Mouse (Mus musculus) adrenal gland, postnatal 36 days (tissue): ENCODE measurements around the gene Dhdh. TPM values are rescaled to one million over a fixed set of nuclear protein-coding genes. Genes with fewer than 3 reads are reported as not detected.
"Not testable (repeated sequence)": the region's sequence is repeated elsewhere in the genome, so short reads cannot be mapped to it uniquely, and the experiment has no call there.

Experiments
- DNase-seq, 2 experiments: peaks; one replicate each; pipeline ENCODE4 v3.0.0; 2021; ENCODE audit warnings: mixed read lengths in 1 of 2
- total RNA-seq, 2 experiments: library from RNA; stranded (reverse); gene quantifications; 2 replicates each; pipeline ENCODE4 v1.2.3; 2021

The Dhdh gene
- total RNA-seq, 2 experiments from 2014 or later = 57.8 to 75.6 TPM

DNA sequence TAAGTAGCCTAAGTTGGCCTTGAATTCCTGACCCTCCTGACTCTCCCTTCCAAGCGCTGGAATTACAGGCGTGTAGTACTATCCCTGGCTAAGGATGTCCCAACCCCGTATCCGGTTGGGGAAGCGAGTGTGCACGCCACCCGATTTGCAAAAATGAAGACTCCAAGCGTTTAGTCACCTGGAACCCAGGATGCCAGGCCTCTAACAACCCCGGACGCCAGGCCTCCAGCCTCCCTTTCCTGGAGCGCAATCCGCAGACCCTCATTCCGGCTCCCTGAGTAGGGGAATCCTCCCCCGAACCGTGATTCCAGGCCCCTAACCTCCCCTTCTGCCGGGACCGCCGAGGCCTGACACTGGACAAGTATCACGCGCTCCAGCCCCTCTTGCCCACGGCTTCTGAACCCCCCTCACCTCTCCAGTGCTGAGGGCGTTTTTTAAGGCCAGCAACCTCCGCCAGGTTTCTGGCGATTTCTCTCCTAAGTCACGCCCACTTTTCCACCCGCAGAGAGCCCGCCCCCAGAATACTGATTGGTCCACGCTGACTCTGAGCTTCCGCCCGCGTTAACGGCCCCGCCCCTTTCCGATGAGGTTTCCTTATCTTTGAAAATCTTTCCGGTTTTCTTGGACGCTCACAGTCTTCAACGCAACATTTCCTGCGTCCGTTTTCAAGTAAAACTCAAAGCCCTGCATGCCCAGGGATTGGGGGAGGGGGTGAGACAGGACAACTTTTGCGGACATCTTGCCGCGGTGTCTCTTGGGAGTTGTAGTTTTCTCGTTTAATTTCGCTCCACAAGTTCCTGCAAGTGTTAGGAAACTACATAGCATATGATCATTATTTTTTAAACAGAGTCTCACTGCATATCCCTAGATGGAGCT, 21.5 kb upstream of the Dhdh start, which contains the start of gene Nucb1:
Gene Nucb1, minus strand, starts transcription at position 495 of the 876 bp plus-strand sequence.
- DNase-seq = peak; percentile 93 to 95

DNA sequence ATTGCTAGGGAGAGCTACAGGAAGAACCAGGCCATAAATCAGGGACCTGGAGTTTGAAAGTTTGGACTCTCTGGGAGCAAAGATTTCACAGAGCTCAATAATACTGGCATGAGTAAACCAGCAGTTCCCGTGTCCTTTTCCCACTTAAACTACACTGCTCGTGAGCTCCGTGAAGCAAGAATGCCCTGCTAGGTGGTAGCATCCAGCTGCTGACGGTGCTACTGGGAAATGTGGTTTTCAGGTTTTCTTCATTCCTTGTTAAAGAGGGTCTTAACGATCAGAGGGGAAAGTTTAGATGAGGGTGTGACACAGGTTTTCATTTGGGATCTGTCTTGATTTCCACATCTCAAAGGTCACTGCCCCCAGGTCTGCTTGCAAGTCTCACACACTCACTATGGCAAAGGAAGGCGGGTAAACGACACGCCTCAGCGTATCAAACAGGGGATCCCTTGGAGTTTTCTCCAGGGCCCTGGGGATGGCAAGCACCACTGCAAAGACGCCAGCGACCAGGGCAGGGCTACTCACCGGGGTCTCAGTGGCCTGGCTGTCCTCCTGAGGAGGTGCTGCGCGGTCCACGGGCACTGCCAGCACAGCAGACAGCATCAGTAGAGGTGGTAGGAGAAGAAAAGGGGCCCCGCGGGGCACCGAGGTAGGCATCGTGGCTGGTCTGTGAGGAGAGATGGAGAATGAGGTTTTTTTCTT, 20.7 kb upstream of the Dhdh start:
- DNase-seq = no peak

DNA sequence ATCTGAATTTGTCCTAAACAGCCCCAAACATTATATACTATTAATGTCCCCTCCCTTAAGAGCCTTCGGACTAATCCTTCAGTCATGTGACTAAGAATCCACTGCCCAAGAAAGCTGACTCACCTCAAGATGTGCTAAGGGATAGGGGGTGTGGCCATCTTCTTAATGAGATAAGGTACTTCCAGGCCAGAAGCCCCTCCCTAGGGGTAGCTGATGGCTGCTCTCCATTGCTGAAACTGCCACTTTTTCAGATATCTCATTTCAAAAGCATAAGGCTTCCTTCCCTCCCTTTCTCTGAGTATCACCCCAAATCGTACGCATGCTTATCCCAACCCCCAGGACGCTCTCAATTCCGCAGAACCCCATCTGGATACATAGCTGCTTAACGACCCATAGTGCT, 20.0 kb upstream of the Dhdh start:
- no peak for DNase-seq

DNA sequence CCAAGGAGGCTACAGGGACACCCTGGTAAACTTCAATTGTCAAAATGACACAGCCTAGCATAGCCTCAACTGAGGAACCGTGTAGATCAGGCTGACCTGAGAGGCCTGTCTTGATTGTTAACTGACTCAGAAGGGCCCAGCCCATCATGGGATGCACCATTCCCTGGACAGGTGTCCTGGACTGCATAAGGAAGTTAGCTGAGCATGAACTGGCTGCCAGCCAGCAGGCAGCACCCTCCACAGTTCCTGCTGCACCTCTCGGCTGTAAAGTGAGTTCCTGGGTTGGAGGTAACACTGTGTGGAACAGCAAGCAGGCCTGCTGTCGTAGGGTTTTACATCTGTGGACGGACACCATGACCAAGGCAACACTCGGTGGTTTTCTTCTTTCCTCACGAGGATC, 19.0 kb upstream of the Dhdh start:
- DNase-seq = no peak

DNA sequence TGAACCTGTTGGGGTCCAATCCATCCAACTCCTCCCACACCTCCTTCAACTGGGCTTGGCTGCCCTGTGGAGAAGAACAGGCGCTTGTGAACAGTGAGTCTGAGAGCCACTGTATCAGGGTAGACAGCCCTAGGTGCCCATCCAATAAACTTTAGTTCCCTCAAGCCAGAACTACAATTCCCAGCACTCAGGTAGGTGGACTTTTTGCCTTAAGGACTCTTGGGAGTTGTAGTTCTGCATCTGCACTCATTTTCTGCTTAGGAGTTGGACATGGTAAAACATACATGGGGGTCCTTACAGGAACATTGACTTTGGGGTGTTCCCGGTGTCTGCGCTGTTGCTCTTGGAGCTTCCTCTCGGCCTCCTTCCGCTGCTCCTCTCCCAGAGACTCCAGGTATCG, 9.8 kb upstream of the Dhdh start:
- no peak for DNase-seq

DNA sequence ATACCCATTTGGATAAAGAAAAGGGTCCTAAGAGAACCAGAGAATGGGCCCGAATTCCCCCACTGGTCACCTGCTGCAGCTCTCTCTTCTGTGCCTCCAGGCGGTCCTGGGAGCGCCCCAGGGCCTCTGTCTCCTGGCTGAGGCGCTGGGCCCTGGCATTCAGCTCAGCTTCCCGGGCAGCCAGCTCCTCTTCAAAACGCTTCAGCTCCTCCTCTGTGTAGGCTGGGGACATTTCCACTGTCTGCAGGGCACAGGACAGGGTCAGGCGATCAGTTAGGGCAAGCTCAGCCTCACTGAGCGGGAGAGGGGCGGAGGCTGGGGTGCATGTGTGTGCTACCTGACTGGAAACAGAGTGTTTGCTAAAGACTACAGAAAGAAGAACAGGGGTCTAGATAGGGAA, 5.9 kb upstream of the Dhdh start:
- DNase-seq = no peak

DNA sequence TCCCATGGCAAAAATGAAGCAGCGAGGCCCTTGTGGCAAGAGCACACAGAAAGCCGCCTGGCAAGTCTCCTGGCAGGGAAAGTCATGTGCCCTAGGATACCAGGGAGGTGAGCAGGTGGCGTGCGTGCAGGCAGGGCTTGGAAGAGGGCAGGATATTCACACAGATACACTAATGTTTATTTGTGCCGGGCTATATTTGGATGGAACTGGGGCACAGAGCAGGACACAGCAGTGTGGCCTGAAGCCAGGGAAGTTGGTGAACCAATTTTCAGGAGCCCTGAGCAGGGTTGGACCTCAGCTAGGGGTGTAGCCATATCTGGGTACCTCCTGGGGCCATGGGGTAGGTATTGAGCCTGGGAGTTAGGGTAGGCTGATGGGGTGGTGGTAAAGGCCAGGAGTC, 4.3 kb upstream of the Dhdh start:
- peak in 1 of 2 experiments; percentile 19 for DNase-seq

DNA sequence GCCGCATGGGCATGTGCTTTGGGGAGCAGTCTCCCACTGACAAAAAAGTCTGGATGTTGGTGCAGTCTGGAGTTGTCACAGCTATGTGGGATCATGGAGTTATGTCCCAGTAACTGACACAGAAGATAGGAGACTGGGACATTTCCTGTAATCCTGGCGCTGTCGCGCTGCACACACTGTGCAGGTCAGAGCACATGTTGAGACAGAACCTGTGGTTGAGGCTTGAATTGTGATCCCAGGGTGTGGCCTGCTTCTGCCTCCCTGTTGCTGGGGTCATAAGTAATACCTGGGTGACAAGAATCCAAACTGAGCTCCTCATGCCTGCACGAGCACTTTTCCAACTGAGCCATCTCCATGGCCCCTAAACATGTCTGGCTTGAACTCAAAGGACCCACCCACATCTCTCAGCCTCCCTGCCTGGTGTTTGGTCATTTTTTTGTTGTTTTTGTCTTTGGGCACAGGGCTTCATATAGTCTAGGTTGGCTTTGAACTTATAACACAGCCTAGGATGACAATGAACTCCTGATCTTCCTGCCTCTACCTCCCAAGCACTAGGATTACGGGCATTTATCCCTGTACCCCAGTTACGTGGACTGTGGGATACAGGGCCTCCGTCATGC, 3.7 kb upstream of the Dhdh start:
- no peak for DNase-seq

DNA sequence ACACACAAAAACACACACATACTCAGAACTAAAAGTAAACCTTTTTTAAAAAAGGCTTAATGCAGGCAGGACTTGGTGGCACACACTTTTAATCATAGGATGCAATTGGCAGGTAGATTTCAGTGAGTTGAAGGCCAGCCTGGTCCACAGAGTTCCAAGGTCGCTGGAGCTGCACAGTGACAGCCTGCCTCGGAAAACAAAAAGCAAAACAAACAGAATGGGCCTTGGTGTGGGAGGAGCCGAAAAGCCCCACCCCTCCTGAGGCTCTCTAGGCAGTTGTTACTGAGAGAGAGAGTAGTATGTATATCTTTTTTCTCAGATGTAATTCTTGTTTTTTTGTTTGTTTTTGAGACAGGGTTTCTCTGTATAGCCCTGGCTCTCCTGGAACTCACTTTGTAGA, 2.7 kb upstream of the Dhdh start:
- DNase-seq = peak; percentile 64 to 81

DNA sequence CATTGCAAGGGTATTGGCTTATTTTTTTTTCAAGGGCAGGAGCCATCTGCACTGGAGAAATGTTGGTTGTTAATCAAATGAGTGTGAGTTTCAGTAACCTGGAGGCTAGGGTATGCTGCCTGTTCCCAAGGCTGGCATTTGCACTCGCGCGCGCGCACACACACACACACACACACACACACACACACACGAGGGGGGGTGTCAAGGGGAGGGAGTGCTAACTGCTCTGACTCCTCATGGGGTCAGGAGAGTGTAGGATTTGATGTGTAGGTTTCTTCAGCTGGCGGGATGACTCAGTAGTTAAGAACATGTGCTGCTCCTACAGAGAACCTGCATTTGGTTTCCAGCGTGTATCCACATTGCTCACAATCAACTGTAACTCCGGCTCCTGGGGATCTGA, 2.2 kb upstream of the Dhdh start:
- peak; percentile 32 to 51 for DNase-seq

DNA sequence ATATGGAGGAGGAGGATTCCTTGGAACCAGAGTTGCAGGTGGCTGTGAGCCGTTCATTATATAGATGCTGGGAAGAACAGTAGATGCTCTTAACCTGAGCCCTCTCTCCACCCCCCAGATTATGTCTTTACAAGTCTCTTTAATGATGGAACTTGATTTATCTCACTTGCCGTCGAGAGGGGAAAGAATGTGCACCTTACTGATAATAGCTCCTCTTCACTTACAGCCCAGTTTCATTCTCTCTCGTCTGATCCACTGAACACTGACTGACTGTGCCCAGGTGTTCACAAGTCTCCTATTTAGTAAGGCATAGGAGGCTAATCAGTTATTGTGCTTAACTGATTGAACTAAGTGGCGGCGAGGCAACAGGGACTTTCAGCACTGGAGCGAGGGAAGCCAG, 973 bp upstream of the Dhdh start:
- DNase-seq = no peak

DNA sequence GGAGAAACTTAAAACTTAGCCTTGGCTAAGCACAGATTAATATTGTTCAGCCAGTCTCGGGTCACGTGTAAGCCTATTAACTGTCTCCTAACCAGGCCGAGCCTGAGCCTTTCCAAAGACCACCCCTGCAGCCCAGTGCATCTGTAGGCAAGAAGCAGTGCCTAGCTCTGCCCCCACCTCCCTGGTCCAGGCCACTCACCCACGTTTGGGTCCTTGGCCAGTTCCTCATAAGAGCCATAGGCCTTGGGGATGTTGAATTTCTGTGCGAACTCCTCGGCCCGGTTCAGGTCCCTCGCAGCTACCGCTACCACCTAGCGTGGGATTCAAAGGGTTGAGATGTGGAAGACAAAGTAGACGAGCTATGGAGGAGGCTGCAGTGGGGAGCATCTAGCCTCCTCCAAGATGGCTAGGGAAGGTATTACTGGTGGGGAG, 728 bp downstream of the Dhdh start:
- no peak for DNase-seq

DNA sequence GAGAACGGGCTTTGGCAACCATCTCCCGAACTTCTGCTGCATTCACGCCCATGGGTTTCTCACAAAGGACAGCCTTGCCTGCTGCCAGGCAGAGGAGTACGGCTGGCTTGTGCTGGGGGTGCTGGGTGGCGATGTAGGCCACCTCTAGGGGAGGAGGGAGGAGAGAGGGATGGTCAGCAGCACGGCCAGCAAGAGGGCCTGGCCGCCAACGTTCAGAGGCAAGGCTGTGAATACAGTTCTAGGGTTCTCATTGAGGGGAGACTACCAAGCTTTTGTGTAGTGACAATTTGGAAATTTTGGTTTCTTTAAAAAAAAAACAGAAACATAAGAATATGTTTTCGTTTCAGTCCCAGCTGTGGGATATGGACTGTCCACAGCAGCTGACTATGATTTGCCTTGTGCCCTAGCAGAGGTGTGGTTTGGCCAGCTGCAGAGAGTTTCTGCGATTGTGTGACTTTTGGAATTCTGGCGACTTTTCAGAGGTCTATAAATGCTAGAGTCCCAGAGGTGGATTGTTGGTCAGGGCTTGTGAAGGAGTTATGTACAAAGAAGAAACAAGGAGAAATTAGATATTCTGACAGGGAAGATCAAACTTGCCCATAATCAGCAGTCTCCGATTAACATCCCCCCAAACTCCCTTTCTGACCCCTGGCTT, 1.7 kb downstream of the Dhdh start, which contains the start of gene Gm45808:
Gene Gm45808, minus strand, starts transcription at position 51 of the 655 bp plus-strand sequence.
- no peak for DNase-seq

DNA sequence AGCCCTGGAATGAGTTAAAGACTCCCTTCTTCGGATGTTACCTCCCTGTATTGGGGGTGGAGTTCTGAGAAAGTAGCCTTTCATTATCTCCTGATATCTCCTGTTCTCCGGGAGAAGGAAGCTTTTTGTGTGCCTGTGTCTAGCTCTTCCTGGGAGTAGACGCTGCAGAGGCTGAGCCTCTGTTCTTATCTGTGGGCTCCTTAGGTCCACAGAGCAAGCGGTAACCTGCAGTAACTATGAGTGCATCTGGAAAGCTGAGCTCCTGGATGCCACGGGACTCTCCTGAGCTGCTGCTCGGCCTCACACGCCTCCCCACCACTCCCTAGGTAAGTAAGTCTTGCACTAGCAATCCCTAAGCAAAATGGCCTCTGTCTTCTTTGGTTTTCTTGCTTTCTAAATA, 2.4 kb downstream of the Dhdh start:
- DNase-seq = no peak

DNA sequence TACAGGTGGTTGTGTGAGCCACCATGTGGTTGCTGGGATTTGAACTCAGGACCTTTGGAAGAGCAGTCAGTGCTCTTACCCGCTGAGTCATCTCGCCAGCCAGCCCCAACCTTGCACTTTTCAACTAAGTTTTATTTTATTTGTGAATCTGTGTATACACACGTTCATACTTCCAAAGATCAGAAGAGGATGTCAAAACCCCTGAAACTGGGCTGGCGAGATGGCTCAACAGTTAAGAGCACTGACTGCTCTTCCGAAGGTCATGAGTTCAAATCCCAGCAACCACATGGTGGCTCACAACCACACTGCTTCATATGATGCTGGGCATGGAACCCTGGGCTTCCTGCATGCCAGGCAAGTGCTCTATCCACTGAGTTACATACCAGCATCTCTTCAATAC, 3.6 kb downstream of the Dhdh start:
- DNase-seq = peak in 1 of 2 experiments; percentile 25

DNA sequence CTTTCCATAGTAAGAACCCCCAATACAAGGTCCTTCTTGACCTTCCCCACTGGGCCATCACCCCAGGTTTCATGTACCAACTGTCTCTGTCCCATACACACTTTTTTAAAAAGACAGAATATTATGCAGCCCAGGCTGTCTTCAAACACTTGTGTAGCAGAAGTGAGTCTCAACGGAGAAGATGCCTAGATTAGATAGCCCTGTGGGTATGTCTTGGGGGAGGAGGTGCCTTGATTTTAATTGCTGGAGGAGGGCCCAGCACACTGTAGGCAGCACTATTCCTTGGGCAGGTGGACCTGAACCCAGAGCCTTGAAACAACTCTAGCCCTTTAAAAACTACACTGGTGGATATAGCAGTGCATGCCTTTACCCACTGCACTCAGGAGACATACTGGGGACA, 6.4 kb downstream of the Dhdh start:
- DNase-seq = no peak

DNA sequence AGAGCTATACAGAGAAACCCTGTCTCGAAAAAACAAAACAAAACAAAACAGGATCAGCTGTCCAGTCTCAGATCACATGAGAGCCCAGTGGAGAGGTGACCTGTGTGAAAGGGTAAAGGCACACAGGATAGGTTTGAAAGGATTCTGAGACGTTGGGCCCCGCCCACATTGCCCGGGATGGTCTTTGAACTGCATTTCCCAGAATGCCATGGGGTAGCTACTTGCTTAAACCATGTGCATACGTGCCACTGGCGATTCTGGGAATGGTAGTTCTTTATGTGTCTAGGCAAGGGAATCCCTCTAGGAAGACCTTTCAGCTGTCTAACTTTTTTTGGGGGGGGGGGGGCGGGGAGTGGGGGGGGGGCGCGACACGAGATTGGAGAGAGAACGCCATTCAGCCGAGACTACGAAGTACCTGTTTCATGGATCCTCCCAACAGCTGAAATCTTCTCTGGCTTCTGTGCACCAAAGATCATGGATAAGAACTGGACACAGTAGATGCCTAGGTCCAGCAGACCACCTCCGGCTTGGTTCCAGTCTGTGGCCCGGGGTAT, 7.2 kb downstream of the Dhdh start, which contains the start of gene Tulp2:
Gene Tulp2, plus strand, starts transcription at position 504 of the 554 bp plus-strand sequence.
- DNase-seq = peak; percentile 61 to 74

DNA sequence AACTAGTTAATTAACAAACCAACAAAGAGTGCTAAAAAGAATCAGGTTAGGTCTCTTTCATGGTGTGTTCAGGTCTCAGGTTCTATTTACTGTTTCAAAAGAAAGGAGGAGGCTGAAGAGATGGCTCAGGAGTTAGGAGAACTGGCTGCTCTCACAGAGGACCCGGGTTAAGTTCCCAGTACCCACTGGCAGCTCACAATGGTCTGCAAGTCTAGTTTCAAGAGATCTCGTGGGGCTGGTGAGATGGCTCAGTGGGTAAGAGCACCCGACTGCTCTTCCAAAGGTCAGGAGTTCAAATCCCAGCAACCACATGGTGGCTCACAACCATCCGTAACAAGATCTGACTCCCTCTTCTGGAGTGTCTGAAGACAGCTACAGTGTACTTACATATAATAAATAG, 8.3 kb downstream of the Dhdh start:
- not testable (repeated sequence) for DNase-seq

DNA sequence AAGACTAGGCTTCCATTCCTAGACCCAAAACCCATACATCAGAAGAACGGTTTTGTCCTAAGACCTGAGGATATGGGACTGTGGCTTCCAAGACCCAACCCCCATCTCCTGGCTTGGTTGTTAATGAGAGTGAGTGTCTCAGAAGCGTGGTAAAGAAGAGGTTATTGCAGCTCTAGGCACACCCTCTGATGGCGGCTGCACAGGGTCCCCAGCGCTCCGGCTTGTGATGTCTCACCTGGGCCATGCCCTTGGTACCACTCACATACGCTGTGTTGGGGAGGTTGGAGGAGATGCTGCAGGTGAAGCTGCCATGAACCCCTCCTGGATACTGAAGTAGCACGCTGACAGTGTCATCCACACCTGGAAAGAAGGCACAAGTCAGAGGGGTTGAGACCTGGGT, 9.8 kb downstream of the Dhdh start:
- DNase-seq = no peak

DNA sequence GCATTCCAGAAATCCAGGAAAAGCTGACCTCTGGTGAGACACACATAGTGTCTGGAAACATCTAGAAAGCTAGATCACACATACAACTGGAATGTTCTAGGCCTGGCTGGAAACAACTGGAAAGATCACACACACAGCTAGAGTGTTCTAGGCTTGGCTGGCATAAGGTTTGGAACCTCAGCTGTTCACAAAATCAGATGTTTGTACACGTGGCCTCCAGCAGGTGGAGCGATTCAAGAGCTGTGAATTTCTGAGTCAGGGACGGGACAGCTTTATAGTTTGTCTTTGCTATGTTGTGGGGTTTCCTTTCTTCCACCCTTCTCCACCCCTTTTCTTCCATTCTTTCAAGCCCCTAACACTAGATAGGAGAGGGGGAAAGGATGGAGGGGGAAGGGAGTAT, 11.6 kb downstream of the Dhdh start:
- peak; percentile 68 to 76 for DNase-seq

DNA sequence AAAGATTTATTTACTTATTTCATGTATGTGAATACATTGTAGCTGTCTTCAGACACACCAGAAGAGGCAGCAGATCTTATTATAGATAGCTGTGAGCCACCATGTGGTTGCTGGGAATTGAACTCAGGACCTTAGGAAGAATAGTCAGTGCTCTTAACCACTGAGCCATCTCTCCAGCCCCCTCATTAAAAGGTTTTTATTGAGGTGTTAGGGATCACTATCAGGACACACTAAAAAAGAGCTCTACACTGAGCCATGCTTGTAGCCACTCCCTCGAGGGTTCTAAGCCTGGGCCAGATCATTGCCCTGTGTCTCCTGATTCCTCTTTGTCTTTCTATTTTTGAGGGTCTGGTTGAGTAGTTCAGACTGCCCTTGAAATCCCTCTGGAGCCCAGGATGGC, 12.2 kb downstream of the Dhdh start:
- no peak for DNase-seq
